Mouse (Mus musculus) limb, embryonic 10.5 days (tissue): ENCODE results near the gene Mapt. TPM values are rescaled to one million over a fixed set of nuclear protein-coding genes. Genes with fewer than 3 reads are reported as not detected.
"Not testable (repeated sequence)": the region's sequence is repeated elsewhere in the genome, so short reads cannot be mapped to it uniquely, and the experiment has no call there.

Source experiments
- DNase-seq: peaks from one replicate; pipeline ENCODE4 v3.0.0-alpha.2; 2017; ENCODE audit warnings: low spot score
- H3K27ac ChIP-seq: fragments of 300-500 bp; sonication (generic); 2 replicates; pipeline ENCODE4 v1.5.1; 2016; ENCODE audit warnings: mild to moderate bottlenecking
- H3K27me3 ChIP-seq: fragments of 300-500 bp; sonication (generic); 2 replicates; pipeline ENCODE4 v1.6.1; 2016; ENCODE audit warnings: low read depth, mild to moderate bottlenecking; ENCODE audit not compliant: poor library complexity, severe bottlenecking
- H3K36me3 ChIP-seq: fragments of 300-500 bp; sonication (generic); 2 replicates; pipeline ENCODE4 v1.6.1; 2016; ENCODE audit warnings: mild to moderate bottlenecking, moderate library complexity
- H3K4me1 ChIP-seq: fragments of 300-500 bp; sonication (generic); 2 replicates; pipeline ENCODE4 v1.6.1; 2016
- H3K4me3 ChIP-seq: fragments of 300-500 bp; sonication (generic); 2 replicates; pipeline ENCODE4 v1.5.1; 2016; ENCODE audit warnings: mild to moderate bottlenecking, moderate library complexity
- H3K9me3 ChIP-seq: fragments of 300-500 bp; sonication (generic); replicated peaks from 2 replicates; pipeline ENCODE4 v1.6.1; 2016; ENCODE audit warnings: mild to moderate bottlenecking
- WGBS: fragments of 180-500 bp; shearing (Covaris S2); methylation state at CpG from one replicate; pipeline ENCODE4 v1.1.7; 2016; 5-methylcytosine and 5-hydroxymethylcytosine counted together
- polyA plus RNA-seq: library from polyadenylated mRNA; unstranded; fragments of >200 nt; fragmentation: Nextera tagmentation; extraction: Ambion mirVana; gene quantifications from 2 replicates; pipeline ENCODE4 v1.2.1, GENCODE M21; 2016

Mapt gene
- polyA plus RNA-seq, 1 experiment from 2014 or later, result 0.95 TPM

DNA sequence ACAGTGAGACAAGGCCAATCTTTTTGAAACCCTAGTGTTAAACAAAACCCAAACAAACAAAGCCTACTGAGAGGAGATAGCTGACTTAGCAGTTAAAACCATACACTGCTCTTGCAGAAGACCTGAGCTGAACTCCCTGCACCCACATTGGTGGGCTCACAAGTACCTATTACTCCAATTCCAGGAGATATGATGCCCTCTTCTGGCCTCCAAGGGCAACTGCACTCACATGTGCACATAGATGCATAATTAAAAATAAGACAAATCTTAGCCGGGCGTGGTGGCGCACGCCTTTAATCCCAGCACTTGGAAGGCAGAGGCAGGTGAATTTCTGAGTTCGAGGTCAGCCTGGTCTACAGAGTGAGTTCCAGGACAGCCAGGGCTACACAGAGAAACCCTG, 17.1 kb upstream of the Mapt start:
- not testable (repeated sequence) for DNase-seq, H3K36me3 ChIP-seq, H3K27ac ChIP-seq, H3K4me3 ChIP-seq, H3K27me3 ChIP-seq, H3K9me3 ChIP-seq, H3K4me1 ChIP-seq
- WGBS, result 93% methylated on average over 5 of the region's 5 CpGs

DNA sequence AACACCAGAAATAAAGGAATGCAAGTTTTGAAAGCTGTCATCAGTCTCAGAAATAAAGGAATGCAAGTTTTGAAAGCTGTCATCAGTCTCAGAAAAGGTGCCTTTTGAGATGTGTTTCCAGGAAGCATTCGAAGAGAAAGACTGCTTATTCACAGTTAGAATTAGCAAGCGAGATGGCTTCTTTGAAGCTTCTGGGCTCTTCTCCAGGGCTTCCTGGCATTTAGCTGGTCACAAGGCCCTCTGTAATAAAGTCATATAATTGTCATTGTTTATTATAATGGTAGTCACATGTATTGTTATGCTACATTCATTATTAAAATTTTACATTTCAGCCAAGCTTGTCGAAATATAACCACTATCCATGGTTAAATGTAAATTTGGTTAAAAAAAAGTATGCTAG, 13.1 kb upstream of the Mapt start:
- DNase-seq, result no peak
- Histone ChIP-seq H3K36me3 (no peaks in the 10 kb centered on the region), H3K4me3 (no peak overlapping the region), H3K27me3 (no peaks in the 10 kb centered on the region), H3K9me3 (no peaks in the 10 kb centered on the region), H3K4me1 (no peaks in the 10 kb centered on the region), H3K27ac (no peak overlapping the region)
- 86% methylated on average over 3 of the region's 3 CpGs for whole genome bisulfite sequencing

- no peak overlapping the region for H3K4me3 ChIP-seq
- DNase-seq, result no peak
Observed at GRCm38 (mm10) chr11:104220291-104220690, 10.9 kb upstream of the Mapt start.

GRCm38 (mm10) chr11:104221751-104222150, 9.4 kb upstream of the Mapt start:
- Histone ChIP-seq H3K27me3 (no peaks in the 10 kb centered on the region), H3K4me1 (no peaks in the 10 kb centered on the region), H3K9me3 (no peaks in the 10 kb centered on the region), H3K36me3 (no peaks in the 10 kb centered on the region), H3K27ac (no peak overlapping the region), H3K4me3 (no peak overlapping the region)
- WGBS, result 83% methylated on average over 5 of the region's 5 CpGs
- no peak for DNase-seq

More at GRCm38 (mm10) chr11:104220291-104220690, 10.9 kb upstream of the Mapt start:
- 88% methylated on average over 4 of the region's 4 CpGs for WGBS
- no peak overlapping the region for H3K27ac ChIP-seq
- H3K27me3 ChIP-seq, result no peaks in the 10 kb centered on the region
- H3K9me3 ChIP-seq, result no peaks in the 10 kb centered on the region
- no peaks in the 10 kb centered on the region for H3K36me3 ChIP-seq
- H3K4me1 ChIP-seq, result no peaks in the 10 kb centered on the region

- no peak overlapping the region for H3K4me3 ChIP-seq
- no peak for DNase-seq
- WGBS, result 83% methylated on average over 9 of the region's 9 CpGs
Observed at GRCm38 (mm10) chr11:104223301-104223700, 7.9 kb upstream of the Mapt start.

GRCm38 (mm10) chr11:104229391-104229790, 1.8 kb upstream of the Mapt start:
- H3K36me3 ChIP-seq, result no peaks in the 10 kb centered on the region
- H3K9me3 ChIP-seq, result no peaks in the 10 kb centered on the region
- 79% methylated on average over 4 of the region's 4 CpGs for WGBS
- H3K27ac ChIP-seq, result no peak overlapping the region
- no peak overlapping the region for H3K4me3 ChIP-seq
- peaks cover 57% of the 10 kb centered on the region for H3K27me3 ChIP-seq
- DNase-seq, result no peak
- peaks cover 38% of the 10 kb centered on the region for H3K4me1 ChIP-seq

More at GRCm38 (mm10) chr11:104223301-104223700, 7.9 kb upstream of the Mapt start:
- Histone ChIP-seq H3K4me1 (no peaks in the 10 kb centered on the region), H3K27ac (no peak overlapping the region), H3K36me3 (no peaks in the 10 kb centered on the region), H3K9me3 (no peaks in the 10 kb centered on the region), H3K27me3 (peaks cover 4% of the 10 kb centered on the region; the same call in 1 of the 2 replicates)

- Histone ChIP-seq H3K9me3 (no peaks in the 10 kb centered on the region), H3K27me3 (peaks cover 65% of the 10 kb centered on the region), H3K4me3 (peak overlapping the region; percentile 69), H3K4me1 (peaks cover 38% of the 10 kb centered on the region), H3K36me3 (no peaks in the 10 kb centered on the region), H3K27ac (peak overlapping the region; percentile 85; the same call in 1 of the 2 replicates)
- DNase-seq, result peak; percentile 34
- 15% methylated on average over 9 of the region's 9 CpGs for WGBS
Observed at GRCm38 (mm10) chr11:104230066-104230778, 968 bp upstream of the Mapt start.

DNA sequence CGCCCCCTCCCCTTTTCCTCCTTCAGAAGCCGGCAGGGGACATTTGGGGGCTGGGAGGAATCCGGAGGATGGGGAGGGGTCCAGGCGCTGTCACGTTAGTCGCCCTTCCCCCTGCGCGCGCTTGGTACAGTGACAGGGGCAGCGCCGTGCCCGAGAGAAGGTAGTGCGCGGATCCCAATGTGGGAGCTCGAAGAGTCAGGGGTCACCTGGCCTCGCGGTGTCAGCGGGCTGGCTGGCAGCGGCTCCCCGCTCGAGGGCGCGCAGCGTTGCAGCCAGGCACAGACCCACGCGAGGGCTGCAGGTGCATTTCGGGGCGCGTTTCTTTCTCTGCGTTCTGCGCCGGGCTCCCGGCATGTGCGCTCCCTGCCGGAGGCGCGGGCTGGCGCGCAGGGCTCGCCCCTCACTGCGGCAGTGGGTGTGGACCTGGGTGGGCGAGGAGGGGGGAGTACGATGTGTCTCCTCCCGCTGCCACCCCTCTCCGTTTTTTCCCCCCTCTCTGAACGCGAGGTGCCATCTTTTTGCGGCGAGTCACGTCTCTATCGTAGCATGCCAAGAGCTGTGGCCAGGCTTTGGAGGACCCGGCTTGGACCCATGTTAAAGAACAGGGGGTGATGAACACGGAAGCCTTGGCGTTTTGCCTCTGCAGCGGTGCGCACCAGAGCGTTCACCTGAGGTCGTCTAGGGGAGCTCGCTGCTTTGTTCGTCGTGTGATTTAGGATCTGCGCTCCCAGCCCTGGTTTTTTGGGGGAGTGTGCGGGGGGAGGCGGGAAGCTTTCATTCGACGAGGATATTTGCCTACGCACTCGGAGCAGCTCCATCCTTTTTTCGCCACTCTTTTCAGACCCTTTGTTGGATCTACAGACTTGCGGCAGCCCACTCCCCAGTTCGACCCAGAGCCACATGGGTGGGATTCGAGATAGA, 1.2 kb downstream of the Mapt start:
- peak; percentile 60 for DNase-seq
- Histone ChIP-seq H3K4me3 (peak overlapping the region; percentile 69), H3K9me3 (no peaks in the 10 kb centered on the region), H3K27ac (no peak overlapping the region), H3K4me1 (peaks cover 38% of the 10 kb centered on the region), H3K27me3 (peaks cover 87% of the 10 kb centered on the region), H3K36me3 (no peaks in the 10 kb centered on the region)
- WGBS, result under 1% methylated on average over 68 of the region's 72 CpGs

DNA sequence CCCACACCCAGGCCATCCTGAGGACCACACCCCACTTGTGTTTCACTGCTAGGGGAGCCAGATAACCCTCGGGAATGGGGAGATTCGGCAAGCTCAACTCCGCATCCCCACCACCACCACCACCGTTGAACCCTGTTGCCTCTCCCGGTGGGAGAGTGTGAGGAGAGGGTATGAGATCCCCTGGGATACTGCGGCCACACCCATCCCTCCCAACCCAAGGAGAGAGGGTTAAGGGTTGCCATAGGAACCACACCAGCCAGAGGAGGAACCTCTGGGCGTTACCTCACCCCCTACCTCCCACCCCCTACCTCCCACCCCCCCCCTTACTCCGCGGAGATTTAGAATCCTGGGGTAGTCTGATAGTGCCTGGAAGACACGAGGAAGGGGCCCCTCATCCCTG, 1.9 kb downstream of the Mapt start:
- no peaks in the 10 kb centered on the region for H3K9me3 ChIP-seq
- WGBS, result under 1% methylated on average over 10 of the region's 10 CpGs
- peak overlapping the region; percentile 69; the same call in 1 of the 2 replicates for H3K4me3 ChIP-seq
- peak; percentile 37 for DNase-seq
- peaks cover 86% of the 10 kb centered on the region for H3K27me3 ChIP-seq
- H3K36me3 ChIP-seq, result no peaks in the 10 kb centered on the region
- no peak overlapping the region for H3K27ac ChIP-seq
- H3K4me1 ChIP-seq, result peaks cover 38% of the 10 kb centered on the region

DNA sequence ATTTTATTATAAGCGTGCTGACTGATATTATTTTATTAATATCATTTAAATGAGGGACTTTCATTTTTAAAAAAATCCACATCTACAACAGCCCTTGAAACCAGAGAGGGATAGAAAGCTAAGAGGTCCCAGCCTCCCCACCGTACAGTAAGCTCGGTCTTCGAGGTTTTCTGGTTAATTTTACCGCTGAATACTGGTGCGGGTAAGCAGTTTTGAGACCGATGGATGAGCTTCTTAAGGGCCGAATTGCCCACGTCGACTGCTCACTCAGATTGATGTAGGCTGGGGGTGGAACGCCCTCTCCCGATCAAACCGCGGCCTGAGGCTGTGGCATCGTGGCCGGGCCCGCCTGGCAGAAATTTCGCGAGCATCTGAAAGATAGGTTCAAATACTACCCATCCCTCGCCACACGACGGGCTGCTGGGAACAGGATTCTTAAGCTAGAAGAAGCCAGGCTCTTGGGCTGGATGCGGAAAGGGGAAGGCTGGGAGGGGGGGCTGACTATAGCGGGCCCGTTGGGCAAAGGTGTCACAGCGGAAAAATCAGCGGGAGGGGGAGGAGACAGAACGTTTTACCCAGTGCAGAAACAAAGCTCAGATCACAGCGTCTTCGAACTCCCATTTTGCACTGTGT, 2.5 kb downstream of the Mapt start:
- peaks cover 84% of the 10 kb centered on the region for H3K27me3 ChIP-seq
- H3K9me3 ChIP-seq, result no peaks in the 10 kb centered on the region
- 3% methylated on average over 30 of the region's 30 CpGs for WGBS
- peak; percentile 49 for DNase-seq
- peaks cover 38% of the 10 kb centered on the region for H3K4me1 ChIP-seq
- no peak overlapping the region for H3K27ac ChIP-seq
- no peaks in the 10 kb centered on the region for H3K36me3 ChIP-seq
- H3K4me3 ChIP-seq, result peak overlapping the region; percentile 13; the same call in 1 of the 2 replicates

DNA sequence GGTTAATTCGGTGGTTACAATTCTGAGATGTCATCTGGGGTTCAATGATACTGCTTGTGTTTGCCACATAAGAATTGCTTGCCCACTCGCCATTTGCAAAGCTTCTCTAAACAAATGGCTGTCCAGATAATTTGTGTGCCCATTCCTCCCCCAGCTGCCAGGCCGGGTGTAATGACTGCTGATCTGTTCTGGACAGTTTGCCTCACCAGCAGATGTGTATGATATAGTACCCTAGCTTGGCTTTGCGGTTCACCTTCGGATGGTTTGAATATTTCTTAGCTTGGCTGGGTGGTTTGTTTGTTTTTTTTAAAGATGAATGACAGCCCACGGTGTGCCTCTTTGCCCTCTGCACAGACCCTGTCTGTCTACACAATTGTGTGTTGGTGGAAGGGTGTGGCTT, 3.5 kb downstream of the Mapt start:
- WGBS, result 45% methylated on average over 6 of the region's 6 CpGs
- H3K27ac ChIP-seq, result no peak overlapping the region
- H3K9me3 ChIP-seq, result no peaks in the 10 kb centered on the region
- no peak for DNase-seq
- no peak overlapping the region for H3K4me3 ChIP-seq
- peaks cover 75% of the 10 kb centered on the region for H3K27me3 ChIP-seq
- H3K36me3 ChIP-seq, result no peaks in the 10 kb centered on the region
- peaks cover 38% of the 10 kb centered on the region for H3K4me1 ChIP-seq

DNA sequence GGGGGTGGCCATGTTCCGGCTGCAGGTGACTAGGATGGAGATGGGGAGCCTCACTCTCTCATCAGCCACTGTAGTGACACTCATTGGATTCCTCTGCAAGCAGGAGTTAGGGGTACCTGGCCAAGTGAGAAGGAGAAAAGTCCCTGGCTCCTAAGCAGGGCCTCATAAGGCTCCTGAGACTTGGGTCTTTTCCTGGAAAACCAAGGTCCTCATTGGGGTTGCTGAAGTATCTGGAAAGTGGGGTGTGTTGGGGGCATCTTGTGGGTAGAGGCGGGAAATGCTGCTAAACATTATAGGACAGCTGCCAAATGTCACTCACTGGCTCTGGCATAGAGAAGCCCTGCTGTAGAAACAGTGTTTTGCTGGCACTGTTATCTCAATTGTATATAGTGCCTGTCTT, 4.7 kb downstream of the Mapt start:
- Histone ChIP-seq H3K9me3 (no peaks in the 10 kb centered on the region), H3K27ac (no peak overlapping the region), H3K4me1 (peaks cover 30% of the 10 kb centered on the region), H3K36me3 (no peaks in the 10 kb centered on the region), H3K4me3 (no peak overlapping the region), H3K27me3 (peaks cover 65% of the 10 kb centered on the region)
- no peak for DNase-seq
- 80% methylated on average over 2 of the region's 2 CpGs for WGBS

GRCm38 (mm10) chr11:104237226-104237625, 6.0 kb downstream of the Mapt start:
- H3K27ac ChIP-seq, result no peak overlapping the region
- H3K4me3 ChIP-seq, result no peak overlapping the region
- WGBS, result 71% methylated on average over 7 of the region's 7 CpGs
- DNase-seq, result no peak
- peaks cover 18% of the 10 kb centered on the region for H3K4me1 ChIP-seq
- peaks cover 53% of the 10 kb centered on the region for H3K27me3 ChIP-seq
- H3K36me3 ChIP-seq, result no peaks in the 10 kb centered on the region
- no peaks in the 10 kb centered on the region for H3K9me3 ChIP-seq
